Mouse (Mus musculus): Measurements from ENCODE around the gene Gal3st3. TPM values are rescaled to one million over a fixed set of nuclear protein-coding genes. Genes with fewer than 3 reads are reported as not detected.

Gal3st3 gene
- polyA plus RNA-seq, 1 experiment = not detected

GRCm38 (mm10) chr19:5273916-5274315 lies 24.2 kb upstream of the Gal3st3 start:
- H3K27me3 ChIP-seq (replicated peaks) = no peaks in the 10 kb centered on the region
- no peak for TF ChIP-seq FLI1 (IDR thresholded peaks at IDR 0.05; ENCODE audit: low read length)
- TF ChIP-seq GATA1 (IDR thresholded peaks at IDR 0.05; ENCODE audit: borderline replicate concordance, low read length) = no peak
- H3K4me1 ChIP-seq = peaks cover 37% of the 10 kb centered on the region
- H3K4me3 ChIP-seq (replicated peaks) = peak overlapping the region; percentile 100
- H3K9me3 ChIP-seq = no peaks in the 10 kb centered on the region
- H3K36me3 ChIP-seq (replicated peaks; ENCODE audit: low read length) = peaks cover 49% of the 10 kb centered on the region

GRCm38 (mm10) chr19:5274641-5275040 lies 23.5 kb upstream of the Gal3st3 start:
- Histone ChIP-seq H3K9me3 (no peaks in the 10 kb centered on the region), H3K4me3 (replicated peaks) (peak overlapping the region; percentile 72), H3K27me3 (replicated peaks) (no peaks in the 10 kb centered on the region), H3K4me1 (peaks cover 37% of the 10 kb centered on the region), H3K36me3 (replicated peaks; ENCODE audit: low read length) (peaks cover 56% of the 10 kb centered on the region)
- TF ChIP-seq FLI1 (IDR thresholded peaks at IDR 0.05; ENCODE audit: low read length) (no peak), GATA1 (IDR thresholded peaks at IDR 0.05; ENCODE audit: borderline replicate concordance, low read length) (no peak)

- peaks cover 67% of the 10 kb centered on the region for H3K36me3 ChIP-seq (replicated peaks; ENCODE audit: low read length)
- TF ChIP-seq FLI1 (IDR thresholded peaks at IDR 0.05; ENCODE audit: low read length) (no peak), GATA1 (IDR thresholded peaks at IDR 0.05; ENCODE audit: borderline replicate concordance, low read length) (no peak)
- H3K4me1 ChIP-seq = peaks cover 37% of the 10 kb centered on the region
- H3K4me3 ChIP-seq (replicated peaks) = no peak overlapping the region
- no peaks in the 10 kb centered on the region for H3K27me3 ChIP-seq (replicated peaks)
- no peaks in the 10 kb centered on the region for H3K9me3 ChIP-seq
These were observed 22.4 kb upstream of the Gal3st3 start for GRCm38 (mm10) chr19:5275736-5276135.

- TF ChIP-seq FLI1 (IDR thresholded peaks at IDR 0.05; ENCODE audit: low read length) = no peak
- TF ChIP-seq GATA1 (IDR thresholded peaks at IDR 0.05; ENCODE audit: borderline replicate concordance, low read length) = no peak
- Histone ChIP-seq H3K36me3 (replicated peaks; ENCODE audit: low read length) (peaks cover 75% of the 10 kb centered on the region), H3K4me3 (replicated peaks) (no peak overlapping the region), H3K27me3 (replicated peaks) (no peaks in the 10 kb centered on the region), H3K4me1 (peaks cover 37% of the 10 kb centered on the region), H3K9me3 (no peaks in the 10 kb centered on the region)
These were observed 21.6 kb upstream of the Gal3st3 start for GRCm38 (mm10) chr19:5276531-5276930.

GRCm38 (mm10) chr19:5277140-5277539 lies 21.0 kb upstream of the Gal3st3 start:
- H3K4me1 ChIP-seq = peaks cover 33% of the 10 kb centered on the region
- TF ChIP-seq FLI1 (IDR thresholded peaks at IDR 0.05; ENCODE audit: low read length) = no peak
- no peak for TF ChIP-seq GATA1 (IDR thresholded peaks at IDR 0.05; ENCODE audit: borderline replicate concordance, low read length)
- peaks cover 80% of the 10 kb centered on the region for H3K36me3 ChIP-seq (replicated peaks; ENCODE audit: low read length)
- no peaks in the 10 kb centered on the region for H3K9me3 ChIP-seq
- H3K4me3 ChIP-seq (replicated peaks) = no peak overlapping the region
- H3K27me3 ChIP-seq (replicated peaks) = no peaks in the 10 kb centered on the region

- peaks cover 92% of the 10 kb centered on the region for H3K36me3 ChIP-seq (replicated peaks; ENCODE audit: low read length)
- H3K9me3 ChIP-seq = no peaks in the 10 kb centered on the region
- H3K27me3 ChIP-seq (replicated peaks) = no peaks in the 10 kb centered on the region
- no peak for TF ChIP-seq GATA1 (IDR thresholded peaks at IDR 0.05; ENCODE audit: borderline replicate concordance, low read length)
- TF ChIP-seq FLI1 (IDR thresholded peaks at IDR 0.05; ENCODE audit: low read length) = no peak
- H3K4me3 ChIP-seq (replicated peaks) = no peak overlapping the region
- peaks cover 33% of the 10 kb centered on the region for H3K4me1 ChIP-seq
These were observed 19.8 kb upstream of the Gal3st3 start for GRCm38 (mm10) chr19:5278381-5278780.

- peak within 1 kb of the TSS; percentile 98 for H3K4me3 ChIP-seq (replicated peaks)
- H3K4me1 ChIP-seq = peaks cover 40% of the 10 kb centered on the region
- TF ChIP-seq FLI1 (IDR thresholded peaks at IDR 0.05; ENCODE audit: low read length) (peak; percentile 82), GATA1 (IDR thresholded peaks at IDR 0.05; ENCODE audit: borderline replicate concordance, low read length) (no peak)
- H3K9me3 ChIP-seq = no peaks in the 10 kb centered on the region
- H3K36me3 ChIP-seq (replicated peaks; ENCODE audit: low read length) = peaks cover 41% of the 10 kb centered on the region
- peaks cover 19% of the 10 kb centered on the region for H3K27me3 ChIP-seq (replicated peaks)
These were observed 3.0 kb upstream of the Gal3st3 start, which contains the start of gene Sf3b2 for GRCm38 (mm10) chr19:5294972-5295735. TSS of gene Sf3b2 (minus strand) at chr19:5295455.

GRCm38 (mm10) chr19:5295736-5296075 lies 2.4 kb upstream of the Gal3st3 start:
- Histone ChIP-seq H3K27me3 (replicated peaks) (peaks cover 24% of the 10 kb centered on the region), H3K9me3 (no peaks in the 10 kb centered on the region), H3K4me3 (replicated peaks) (peak overlapping the region; percentile 98), H3K36me3 (replicated peaks; ENCODE audit: low read length) (peaks cover 36% of the 10 kb centered on the region), H3K4me1 (peaks cover 45% of the 10 kb centered on the region)
- no peak for TF ChIP-seq GATA1 (IDR thresholded peaks at IDR 0.05; ENCODE audit: borderline replicate concordance, low read length)
- TF ChIP-seq FLI1 (IDR thresholded peaks at IDR 0.05; ENCODE audit: low read length) = no peak

GRCm38 (mm10) chr19:5296630-5297029 lies 1.5 kb upstream of the Gal3st3 start:
- Histone ChIP-seq H3K9me3 (no peaks in the 10 kb centered on the region), H3K36me3 (replicated peaks; ENCODE audit: low read length) (peaks cover 26% of the 10 kb centered on the region)

GRCm38 (mm10) chr19:5300588-5300987 lies 2.5 kb downstream of the Gal3st3 start:
- Histone ChIP-seq H3K36me3 (replicated peaks; ENCODE audit: low read length) (no peaks in the 10 kb centered on the region), H3K4me3 (replicated peaks) (no peak overlapping the region), H3K27me3 (replicated peaks) (peaks cover 32% of the 10 kb centered on the region), H3K4me1 (peaks cover 52% of the 10 kb centered on the region), H3K9me3 (no peaks in the 10 kb centered on the region)
- TF ChIP-seq FLI1 (IDR thresholded peaks at IDR 0.05; ENCODE audit: low read length) = no peak
- no peak for TF ChIP-seq GATA1 (IDR thresholded peaks at IDR 0.05; ENCODE audit: borderline replicate concordance, low read length)

More at GRCm38 (mm10) chr19:5296630-5297029, 1.5 kb upstream of the Gal3st3 start:
- Histone ChIP-seq H3K4me1 (peaks cover 46% of the 10 kb centered on the region), H3K27me3 (replicated peaks) (peaks cover 27% of the 10 kb centered on the region), H3K4me3 (replicated peaks) (no peak overlapping the region)
- TF ChIP-seq FLI1 (IDR thresholded peaks at IDR 0.05; ENCODE audit: low read length) = no peak
- TF ChIP-seq GATA1 (IDR thresholded peaks at IDR 0.05; ENCODE audit: borderline replicate concordance, low read length) = no peak

Measured in megakaryocyte, embryonic 14.5 days (primary cell).